Mouse (Mus musculus): ENCODE results near the gene Gp1bb.

Gp1bb gene

DNA sequence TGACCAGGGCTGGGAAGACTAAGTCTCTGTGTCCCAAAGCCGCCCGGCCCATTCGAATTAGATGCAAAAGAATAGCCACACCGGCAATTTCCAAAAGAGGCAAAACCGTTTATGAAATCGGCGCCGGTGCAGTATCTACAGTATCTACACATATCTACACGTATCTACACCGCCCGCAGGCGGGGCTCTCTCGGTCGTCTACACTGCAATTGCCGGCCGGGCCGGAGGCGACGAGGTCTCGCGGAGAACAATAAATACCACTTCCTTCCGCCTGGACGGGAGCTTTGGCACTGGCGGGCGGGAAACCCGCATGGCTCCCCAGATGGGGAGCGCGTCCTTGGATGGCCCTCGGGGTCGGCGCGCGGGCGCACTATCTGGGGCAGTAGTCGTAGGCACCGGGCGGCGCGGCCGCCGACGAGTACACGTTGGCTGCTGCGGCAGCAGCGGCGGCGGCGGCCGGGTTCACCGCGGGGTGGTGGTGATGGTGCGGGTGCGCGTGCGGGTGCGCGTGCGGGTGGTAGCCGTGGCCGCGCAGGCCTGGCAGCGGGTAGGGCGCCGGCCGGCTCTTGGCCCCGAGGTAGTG lies 40.5 kb downstream of the Gp1bb start:
- in situ Hi-C loops (cut with MboI) = no loop called here

- in situ Hi-C loops (cut with MboI) = no loop called here
These were observed 41.1 kb downstream of the Gp1bb start for GRCm38 (mm10) chr16:18581050-18581622.

GRCm38 (mm10) chr16:18580389-18580788 lies 41.8 kb downstream of the Gp1bb start:
- in situ Hi-C loops (cut with MboI) = no loop called here

DNA sequence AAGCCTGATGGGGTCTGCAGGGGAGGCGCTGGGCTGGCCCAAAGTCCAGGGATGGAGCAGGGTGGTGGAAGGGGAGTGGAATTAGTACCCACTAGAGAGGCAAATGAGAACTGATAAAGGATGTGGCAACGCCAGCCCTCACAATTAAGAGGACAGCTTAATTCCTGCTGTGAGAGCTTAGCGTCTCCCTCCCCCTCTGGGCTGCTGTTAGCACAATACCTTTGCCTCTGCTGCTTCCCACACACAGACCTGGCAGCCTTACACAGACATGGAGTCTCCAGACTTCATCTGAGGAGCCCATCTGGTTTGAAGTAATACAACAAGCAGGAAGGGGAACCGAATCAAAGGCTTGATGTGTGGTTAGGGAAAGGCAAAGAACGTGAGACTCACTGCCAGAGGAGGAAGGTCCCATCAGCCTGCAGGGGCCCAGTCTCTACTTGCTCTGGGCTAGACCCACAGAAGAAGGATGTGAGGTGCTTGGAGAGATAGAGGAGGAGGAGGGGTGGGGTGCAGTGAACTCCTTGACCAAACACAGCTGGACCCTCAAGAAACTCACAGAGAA lies 44.5 kb downstream of the Gp1bb start:
- in situ Hi-C loops (cut with MboI) = no loop called here

GRCm38 (mm10) chr16:18577071-18577470 lies 45.1 kb downstream of the Gp1bb start:
- in situ Hi-C loops (cut with MboI) = no loop called here

GRCm38 (mm10) chr16:18574196-18574595 lies 48.0 kb downstream of the Gp1bb start:
- in situ Hi-C loops (cut with MboI) = no loop called here

All from mature B cell (primary cell).